Mouse (Mus musculus): Measurements from ENCODE around the gene Arf5. TPM values are rescaled to one million over a fixed set of nuclear protein-coding genes. Genes with fewer than 3 reads are reported as not detected.

Arf5 gene
- total and polyA plus RNA-seq, 3 experiments = 20.7 to 306 (median 91.4) TPM

- H3K9me3 ChIP-seq (replicated peaks) = no peaks in the 10 kb centered on the region
- peaks cover 22% of the 10 kb centered on the region for H3K27me3 ChIP-seq (ENCODE audit: insufficient read depth, low read length)
- no peak overlapping the region for H3K4me3 ChIP-seq (ENCODE audit: low read depth, low read length)
- no peak for ATAC-seq (ENCODE audit: extremely low read depth, insufficient number of reproducible peaks, low FRiP score, poor library complexity, severe bottlenecking)
- TF ChIP-seq POLR2AphosphoS5 (IDR thresholded peaks at IDR 0.05; ENCODE audit: insufficient replicate concordance, low read depth, low read length) (no peak), CTCF (IDR thresholded peaks at IDR 0.05; ENCODE audit: low read depth, low read length) (no peak), GATA2 (IDR thresholded peaks at IDR 0.05; ENCODE audit: borderline replicate concordance, low read depth, low read length) (no peak), GATA1 (IDR thresholded peaks at IDR 0.05; ENCODE audit: borderline replicate concordance, low read length) (no peak), TAL1 (conservative IDR thresholded peaks at IDR 0.05; ENCODE audit: low read depth, low read length) (no peak)
- peaks cover 13% of the 10 kb centered on the region for H3K36me3 ChIP-seq (replicated peaks)
- H3K4me1 ChIP-seq (ENCODE audit: insufficient read depth, low read depth, low read length) = peaks cover 4% of the 10 kb centered on the region; the same call in 1 of the 2 replicates
- DNase-seq (ENCODE audit: low spot score) = no peak
Observed at GRCm38 (mm10) chr6:28431538-28431855, 8.1 kb downstream of the Arf5 start.

GRCm38 (mm10) chr6:28447937-28448336 lies 24.6 kb downstream of the Arf5 start:
- Histone ChIP-seq H3K27me3 (ENCODE audit: insufficient read depth, low read length) (peaks cover 41% of the 10 kb centered on the region), H3K4me1 (ENCODE audit: insufficient read depth, low read depth, low read length) (no peaks in the 10 kb centered on the region), H3K9me3 (replicated peaks) (no peaks in the 10 kb centered on the region), H3K36me3 (replicated peaks) (no peaks in the 10 kb centered on the region), H3K4me3 (ENCODE audit: low read depth, low read length) (no peak overlapping the region)
- TF ChIP-seq TAL1 (conservative IDR thresholded peaks at IDR 0.05; ENCODE audit: low read depth, low read length) (no peak), GATA2 (IDR thresholded peaks at IDR 0.05; ENCODE audit: borderline replicate concordance, low read depth, low read length) (no peak), CTCF (IDR thresholded peaks at IDR 0.05; ENCODE audit: low read depth, low read length) (no peak), POLR2AphosphoS5 (IDR thresholded peaks at IDR 0.05; ENCODE audit: insufficient replicate concordance, low read depth, low read length) (no peak), GATA1 (IDR thresholded peaks at IDR 0.05; ENCODE audit: borderline replicate concordance, low read length) (no peak)
- no peak for ATAC-seq (ENCODE audit: extremely low read depth, insufficient number of reproducible peaks, low FRiP score, poor library complexity, severe bottlenecking)
- no peak for DNase-seq (ENCODE audit: low spot score)

- Histone ChIP-seq H3K36me3 (replicated peaks) (no peaks in the 10 kb centered on the region), H3K27me3 (ENCODE audit: insufficient read depth, low read length) (peaks cover 32% of the 10 kb centered on the region), H3K4me1 (ENCODE audit: insufficient read depth, low read depth, low read length) (no peaks in the 10 kb centered on the region), H3K4me3 (ENCODE audit: low read depth, low read length) (no peak within 1 kb of the TSS), H3K9me3 (replicated peaks) (no peaks in the 10 kb centered on the region)
- no peak for ATAC-seq (ENCODE audit: extremely low read depth, insufficient number of reproducible peaks, low FRiP score, poor library complexity, severe bottlenecking)
- DNase-seq (ENCODE audit: low spot score) = no peak
- TF ChIP-seq TAL1 (conservative IDR thresholded peaks at IDR 0.05; ENCODE audit: low read depth, low read length) (no peak), GATA1 (IDR thresholded peaks at IDR 0.05; ENCODE audit: borderline replicate concordance, low read length) (no peak), CTCF (IDR thresholded peaks at IDR 0.05; ENCODE audit: low read depth, low read length) (no peak), GATA2 (IDR thresholded peaks at IDR 0.05; ENCODE audit: borderline replicate concordance, low read depth, low read length) (no peak), POLR2AphosphoS5 (IDR thresholded peaks at IDR 0.05; ENCODE audit: insufficient replicate concordance, low read depth, low read length) (no peak)
Observed at GRCm38 (mm10) chr6:28449253-28449652, 25.9 kb downstream of the Arf5 start, which contains the start of gene Pax4. TSS of gene Pax4 (minus strand) at chr6:28449353.

GRCm38 (mm10) chr6:28450481-28450880 lies 27.1 kb downstream of the Arf5 start:
- Histone ChIP-seq H3K36me3 (replicated peaks) (no peaks in the 10 kb centered on the region), H3K9me3 (replicated peaks) (no peaks in the 10 kb centered on the region), H3K4me3 (ENCODE audit: low read depth, low read length) (no peak overlapping the region), H3K27me3 (ENCODE audit: insufficient read depth, low read length) (peaks cover 24% of the 10 kb centered on the region), H3K4me1 (ENCODE audit: insufficient read depth, low read depth, low read length) (no peaks in the 10 kb centered on the region)
- no peak for DNase-seq (ENCODE audit: low spot score)
- ATAC-seq (ENCODE audit: extremely low read depth, insufficient number of reproducible peaks, low FRiP score, poor library complexity, severe bottlenecking) = no peak
- no peak for TF ChIP-seq GATA1 (IDR thresholded peaks at IDR 0.05; ENCODE audit: borderline replicate concordance, low read length)
- TF ChIP-seq CTCF (IDR thresholded peaks at IDR 0.05; ENCODE audit: low read depth, low read length) = no peak
- TF ChIP-seq GATA2 (IDR thresholded peaks at IDR 0.05; ENCODE audit: borderline replicate concordance, low read depth, low read length) = no peak
- no peak for TF ChIP-seq POLR2AphosphoS5 (IDR thresholded peaks at IDR 0.05; ENCODE audit: insufficient replicate concordance, low read depth, low read length)
- no peak for TF ChIP-seq TAL1 (conservative IDR thresholded peaks at IDR 0.05; ENCODE audit: low read depth, low read length)

GRCm38 (mm10) chr6:28450977-28451376 lies 27.6 kb downstream of the Arf5 start:
- Histone ChIP-seq H3K4me3 (ENCODE audit: low read depth, low read length) (no peak overlapping the region), H3K4me1 (ENCODE audit: insufficient read depth, low read depth, low read length) (no peaks in the 10 kb centered on the region), H3K27me3 (ENCODE audit: insufficient read depth, low read length) (peaks cover 23% of the 10 kb centered on the region), H3K36me3 (replicated peaks) (no peaks in the 10 kb centered on the region), H3K9me3 (replicated peaks) (no peaks in the 10 kb centered on the region)
- no peak for ATAC-seq (ENCODE audit: extremely low read depth, insufficient number of reproducible peaks, low FRiP score, poor library complexity, severe bottlenecking)
- DNase-seq (ENCODE audit: low spot score) = no peak
- TF ChIP-seq POLR2AphosphoS5 (IDR thresholded peaks at IDR 0.05; ENCODE audit: insufficient replicate concordance, low read depth, low read length) = no peak

GRCm38 (mm10) chr6:28459221-28459668 lies 35.9 kb downstream of the Arf5 start:
- ATAC-seq (ENCODE audit: extremely low read depth, insufficient number of reproducible peaks, low FRiP score, poor library complexity, severe bottlenecking) (no peak), DNase-seq (ENCODE audit: low spot score) (no peak)
- TF ChIP-seq TAL1 (conservative IDR thresholded peaks at IDR 0.05; ENCODE audit: low read depth, low read length) = no peak
- TF ChIP-seq GATA2 (IDR thresholded peaks at IDR 0.05; ENCODE audit: borderline replicate concordance, low read depth, low read length) = no peak
- no peak for TF ChIP-seq CTCF (IDR thresholded peaks at IDR 0.05; ENCODE audit: low read depth, low read length)
- TF ChIP-seq GATA1 (IDR thresholded peaks at IDR 0.05; ENCODE audit: borderline replicate concordance, low read length) = no peak
- no peak for TF ChIP-seq POLR2AphosphoS5 (IDR thresholded peaks at IDR 0.05; ENCODE audit: insufficient replicate concordance, low read depth, low read length)
- H3K27me3 ChIP-seq (ENCODE audit: insufficient read depth, low read length) = peaks cover 12% of the 10 kb centered on the region
- no peaks in the 10 kb centered on the region for H3K36me3 ChIP-seq (replicated peaks)
- no peaks in the 10 kb centered on the region for H3K9me3 ChIP-seq (replicated peaks)
- H3K4me3 ChIP-seq (ENCODE audit: low read depth, low read length) = no peak overlapping the region
- H3K4me1 ChIP-seq (ENCODE audit: insufficient read depth, low read depth, low read length) = no peaks in the 10 kb centered on the region

- DNase-seq (ENCODE audit: low spot score) = no peak
- Histone ChIP-seq H3K4me3 (ENCODE audit: low read depth, low read length) (no peak overlapping the region), H3K36me3 (replicated peaks) (no peaks in the 10 kb centered on the region), H3K4me1 (ENCODE audit: insufficient read depth, low read depth, low read length) (no peaks in the 10 kb centered on the region), H3K9me3 (replicated peaks) (no peaks in the 10 kb centered on the region), H3K27me3 (ENCODE audit: insufficient read depth, low read length) (peaks cover 19% of the 10 kb centered on the region)
- ATAC-seq (ENCODE audit: extremely low read depth, insufficient number of reproducible peaks, low FRiP score, poor library complexity, severe bottlenecking) = no peak
- TF ChIP-seq GATA2 (IDR thresholded peaks at IDR 0.05; ENCODE audit: borderline replicate concordance, low read depth, low read length) (no peak), TAL1 (conservative IDR thresholded peaks at IDR 0.05; ENCODE audit: low read depth, low read length) (no peak), CTCF (IDR thresholded peaks at IDR 0.05; ENCODE audit: low read depth, low read length) (no peak)
Observed at GRCm38 (mm10) chr6:28460534-28460933, 37.2 kb downstream of the Arf5 start.

Measured in G1E (cell line).